Mouse (Mus musculus): Measurements from ENCODE around the gene Ntpcr. TPM values are rescaled to one million over a fixed set of nuclear protein-coding genes. Genes with fewer than 3 reads are reported as not detected.

Ntpcr gene
- total and polyA plus RNA-seq, 3 experiments = 15.1 to 25.0 (median 24.0) TPM

DNA sequence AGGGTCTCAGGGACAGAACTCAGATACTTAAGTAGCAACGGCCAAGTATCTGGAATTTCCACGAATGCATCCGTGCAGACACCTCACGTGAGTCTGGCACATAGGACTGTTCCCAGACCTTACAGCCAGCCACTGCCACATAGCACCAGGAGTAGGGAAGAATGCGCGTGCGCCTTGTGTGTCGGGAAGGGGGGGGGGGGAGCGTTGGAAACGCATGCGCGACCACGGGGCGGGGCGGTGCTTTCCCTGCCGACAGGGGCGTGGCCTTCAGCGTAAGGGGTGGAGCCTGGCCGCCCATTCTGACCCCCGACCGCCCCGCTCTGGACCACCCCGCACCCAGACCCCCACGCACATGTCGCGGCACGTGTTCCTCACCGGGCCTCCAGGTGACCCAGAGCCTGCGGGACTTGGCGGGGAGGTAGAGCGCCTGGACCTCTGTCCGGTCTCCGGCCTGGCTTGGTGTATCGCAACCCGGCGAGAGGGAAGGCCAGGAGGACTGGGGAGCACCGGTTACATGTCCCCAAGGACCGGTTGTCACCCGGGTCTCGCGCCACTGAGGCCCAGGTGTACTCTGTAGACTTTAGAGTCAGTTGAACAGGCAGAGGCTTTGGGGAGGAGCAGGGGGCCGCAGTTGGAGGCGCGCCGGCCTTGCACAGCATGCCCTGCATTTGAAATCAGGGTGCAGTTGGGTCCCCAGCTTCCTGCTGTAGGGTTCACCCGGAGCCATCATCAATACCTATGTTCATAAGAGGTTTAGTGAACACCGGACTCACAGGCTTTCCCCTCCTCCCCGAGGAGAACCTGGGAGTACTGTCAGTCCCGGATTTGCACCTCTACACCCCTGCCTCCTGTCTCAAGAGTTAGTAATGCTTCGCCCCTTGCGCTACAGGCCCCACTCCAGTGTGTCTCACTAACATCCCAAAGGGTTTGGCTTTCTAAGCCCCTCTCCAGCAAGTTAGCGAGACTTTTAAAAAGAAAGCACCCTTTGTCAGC, 4.5 kb downstream of the Ntpcr start (continued):
- TF ChIP-seq USF2 (conservative IDR thresholded peaks at IDR 0.05; ENCODE audit: low read depth, low read length) (no peak), TCF12 (IDR thresholded peaks at IDR 0.05; ENCODE audit: low read depth, low read length) (no peak)

DNA sequence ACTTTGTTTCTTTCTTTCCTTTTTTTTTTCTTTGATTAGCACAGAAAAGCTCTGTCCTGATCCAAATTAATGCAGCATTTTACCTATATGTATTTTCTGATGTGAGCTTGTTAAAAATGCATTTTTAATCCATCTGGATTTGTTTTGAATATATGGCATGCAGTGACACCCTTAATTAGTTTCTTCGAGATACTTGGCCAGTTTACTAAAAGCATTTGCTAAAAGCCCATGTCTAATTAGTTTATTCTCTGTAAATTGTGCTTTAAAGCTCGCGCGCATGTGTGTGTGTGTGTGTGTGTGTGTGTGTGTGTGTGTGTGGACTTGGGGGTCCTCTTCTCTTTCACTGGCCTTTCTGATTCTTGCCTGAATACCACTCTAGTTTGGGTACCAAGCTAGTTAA, 9.2 kb downstream of the Ntpcr start:
- in situ Hi-C loops (cut with MboI; ENCODE audit: low pct_ligation_motif_present, low pct_unique_long_range_greater_than_20kb, low sequenced_read_pairs) (no loop called here), dilution Hi-C loops (cut with MboI; ENCODE audit: extremely low pct_ligation_motif_present, extremely low pct_unique_long_range_greater_than_20kb, low sequenced_read_pairs) (no loop called here)
- Histone ChIP-seq H3K27ac (ENCODE audit: insufficient read depth, low read depth) (no peak overlapping the region), H3K36me3 (replicated peaks in 1 of 2; ENCODE audit: control insufficient read depth in 1 of 2, insufficient read depth in 1 of 2, low read length in 1 of 2) (peaks cover 10 to 64% of the 10 kb centered on the region in 2 experiments), H3K4me2 (ENCODE audit: insufficient read depth, low read depth, poor library complexity, severe bottlenecking) (no peak overlapping the region), H3K9ac (ENCODE audit: insufficient read depth, low read depth) (no peak overlapping the region), H3K4me1 (ENCODE audit: control insufficient read depth in 1 of 2, insufficient read depth in 2 of 2) (peaks cover 10 to 17% of the 10 kb centered on the region in 2 experiments), H3K9me3 (replicated peaks; ENCODE audit: low read length) (no peaks in the 10 kb centered on the region), H3K27me3 (replicated peaks) (no peaks in the 10 kb centered on the region), H3K4me3 (replicated peaks in 1 of 3; ENCODE audit: low read depth in 2 of 3, low read length in 2 of 3, poor library complexity in 1 of 3) (no peak overlapping the region), H3K79me2 (replicated peaks; ENCODE audit: control insufficient read depth, extremely low read depth, insufficient read depth, poor library complexity, severe bottlenecking) (no peaks in the 10 kb centered on the region)
- DNase-seq (ENCODE audit: extremely low read depth) = no peak
- TF ChIP-seq PAX5 (IDR thresholded peaks at IDR 0.05; ENCODE audit: low read length) (no peak), MAFK (IDR thresholded peaks at IDR 0.05; ENCODE audit: insufficient replicate concordance, low read length) (no peak), POLR2A (IDR thresholded peaks at IDR 0.05; ENCODE audit: low read depth, low read length) (no peak), USF1 (IDR thresholded peaks at IDR 0.05; ENCODE audit: low read depth, low read length) (no peak), EP300 (IDR thresholded peaks at IDR 0.05; ENCODE audit: low read length) (no peak)

DNA sequence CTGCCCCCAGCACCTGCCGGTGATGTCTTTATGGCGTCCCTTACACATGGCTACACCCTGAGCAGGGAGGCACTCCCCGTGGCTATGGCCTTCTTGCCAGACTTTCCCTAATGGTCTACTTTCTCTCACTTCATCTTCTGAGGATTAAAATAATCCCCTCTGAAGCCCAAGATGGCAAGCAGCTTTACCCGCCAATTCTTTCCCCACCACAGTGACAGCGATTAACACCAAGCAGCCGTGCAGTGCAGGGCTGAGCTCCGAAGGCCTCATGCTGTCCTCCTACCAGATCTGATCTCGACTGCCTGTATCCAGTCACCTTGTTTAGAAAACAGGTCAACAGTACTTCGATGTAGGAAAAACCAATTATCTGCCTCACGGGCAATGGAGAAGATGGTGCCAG, 10.9 kb downstream of the Ntpcr start:
- Histone ChIP-seq H3K27me3 (replicated peaks) (no peaks in the 10 kb centered on the region), H3K4me1 (ENCODE audit: control insufficient read depth in 1 of 2, insufficient read depth in 2 of 2) (peaks cover 21 to 23% of the 10 kb centered on the region in 2 experiments), H3K36me3 (replicated peaks in 1 of 2; ENCODE audit: control insufficient read depth in 1 of 2, insufficient read depth in 1 of 2, low read length in 1 of 2) (peaks cover 10 to 73% of the 10 kb centered on the region in 2 experiments), H3K9me3 (replicated peaks; ENCODE audit: low read length) (no peaks in the 10 kb centered on the region), H3K4me2 (ENCODE audit: insufficient read depth, low read depth, poor library complexity, severe bottlenecking) (no peak overlapping the region), H3K9ac (ENCODE audit: insufficient read depth, low read depth) (no peak overlapping the region), H3K4me3 (replicated peaks in 1 of 3; ENCODE audit: low read depth in 2 of 3, low read length in 2 of 3, poor library complexity in 1 of 3) (no peak overlapping the region), H3K79me2 (replicated peaks; ENCODE audit: control insufficient read depth, extremely low read depth, insufficient read depth, poor library complexity, severe bottlenecking) (no peaks in the 10 kb centered on the region), H3K27ac (ENCODE audit: insufficient read depth, low read depth) (no peak overlapping the region)
- no peak for TF ChIP-seq E2F4 (IDR thresholded peaks at IDR 0.05; ENCODE audit: insufficient replicate concordance, low read depth, low read length)
- TF ChIP-seq USF1 (IDR thresholded peaks at IDR 0.05; ENCODE audit: low read depth, low read length) = no peak
- TF ChIP-seq USF2 (conservative IDR thresholded peaks at IDR 0.05; ENCODE audit: low read depth, low read length) = no peak
- no peak for TF ChIP-seq MAZ (IDR thresholded peaks at IDR 0.05; ENCODE audit: low read depth, low read length)
- no peak for DNase-seq (ENCODE audit: extremely low read depth)
- dilution Hi-C loops (cut with MboI; ENCODE audit: extremely low pct_ligation_motif_present, extremely low pct_unique_long_range_greater_than_20kb, low sequenced_read_pairs) (no loop called here), in situ Hi-C loops (cut with MboI; ENCODE audit: low pct_ligation_motif_present, low pct_unique_long_range_greater_than_20kb, low sequenced_read_pairs) (no loop called here)

DNA sequence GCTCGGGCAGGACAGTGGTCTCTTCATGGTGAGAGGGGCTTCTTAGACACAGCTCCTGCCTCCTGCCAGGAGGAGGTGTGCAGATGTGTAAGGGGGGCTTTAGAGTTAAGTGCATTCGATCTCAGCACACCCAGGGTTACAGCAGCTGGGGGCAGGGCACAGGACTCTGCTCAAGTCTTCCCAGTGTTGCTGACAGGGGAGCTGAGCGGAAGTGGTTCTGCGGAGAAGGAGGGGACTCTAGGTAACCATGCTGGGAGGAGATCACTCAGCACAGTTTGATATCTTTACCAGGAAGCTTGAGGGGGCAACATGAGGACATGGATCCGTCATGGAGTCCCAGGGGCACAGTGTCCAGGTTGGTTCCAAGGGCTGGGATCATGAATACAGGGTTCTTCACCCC, 11.6 kb downstream of the Ntpcr start:
- Histone ChIP-seq H3K27me3 (replicated peaks) (no peaks in the 10 kb centered on the region), H3K4me1 (ENCODE audit: control insufficient read depth in 1 of 2, insufficient read depth in 2 of 2) (peaks cover 20 to 21% of the 10 kb centered on the region in 2 experiments), H3K27ac (ENCODE audit: insufficient read depth, low read depth) (no peak overlapping the region), H3K9me3 (replicated peaks; ENCODE audit: low read length) (no peaks in the 10 kb centered on the region), H3K4me2 (ENCODE audit: insufficient read depth, low read depth, poor library complexity, severe bottlenecking) (no peak overlapping the region), H3K36me3 (replicated peaks in 1 of 2; ENCODE audit: control insufficient read depth in 1 of 2, insufficient read depth in 1 of 2, low read length in 1 of 2) (peaks cover 17 to 73% of the 10 kb centered on the region in 2 experiments), H3K4me3 (replicated peaks in 1 of 3; ENCODE audit: low read depth in 2 of 3, low read length in 2 of 3, poor library complexity in 1 of 3) (no peak overlapping the region), H3K9ac (ENCODE audit: insufficient read depth, low read depth) (no peak overlapping the region), H3K79me2 (replicated peaks; ENCODE audit: control insufficient read depth, extremely low read depth, insufficient read depth, poor library complexity, severe bottlenecking) (no peaks in the 10 kb centered on the region)
- DNase-seq (ENCODE audit: extremely low read depth) = no peak
- dilution Hi-C loops (cut with MboI; ENCODE audit: extremely low pct_ligation_motif_present, extremely low pct_unique_long_range_greater_than_20kb, low sequenced_read_pairs) (no loop called here), in situ Hi-C loops (cut with MboI; ENCODE audit: low pct_ligation_motif_present, low pct_unique_long_range_greater_than_20kb, low sequenced_read_pairs) (no loop called here)
- no peak for TF ChIP-seq MAFK (IDR thresholded peaks at IDR 0.05; ENCODE audit: insufficient replicate concordance, low read length)
- TF ChIP-seq CHD1 (IDR thresholded peaks at IDR 0.05; ENCODE audit: low read depth, low read length) = no peak
- TF ChIP-seq RCOR1 (conservative IDR thresholded peaks at IDR 0.05; ENCODE audit: low read depth, low read length) = no peak
- no peak for TF ChIP-seq SIN3A (IDR thresholded peaks at IDR 0.05; ENCODE audit: low read length)
- TF ChIP-seq JUN (IDR thresholded peaks at IDR 0.05; ENCODE audit: insufficient read depth, low read depth, low read length) = no peak
- no peak for TF ChIP-seq POLR2AphosphoS2 (IDR thresholded peaks at IDR 0.05; ENCODE audit: low read depth, low read length)
- no peak for TF ChIP-seq MAZ (IDR thresholded peaks at IDR 0.05; ENCODE audit: low read depth, low read length)

Data from CH12.LX (cell line).